Mouse (Mus musculus) liver, embryonic 13.5 days (tissue): ENCODE data around the gene Pum2. TPM values are rescaled to one million over a fixed set of nuclear protein-coding genes. Genes with fewer than 3 reads are reported as not detected.

Experiments used
- ATAC-seq: fragments of 200-750 bp; cut with Nextera tagmentation; 2 replicates; pipeline ENCODE4 v1.8.0; 2017; ENCODE audit warnings: low read depth, mild to moderate bottlenecking, moderate number of reproducible peaks, moderate library complexity
- DNase-seq: peaks from one replicate; pipeline ENCODE4 v3.0.0; 2022
- H3K27ac ChIP-seq: fragments of 300-500 bp; sonication (generic); 2 replicates; pipeline ENCODE4 v1.5.1; 2015; ENCODE audit warnings: moderate library complexity, mild to moderate bottlenecking, inconsistent platforms
- H3K27me3 ChIP-seq: fragments of 300-500 bp; sonication (generic); 2 replicates; pipeline ENCODE4 v1.6.1; 2015; ENCODE audit warnings: mild to moderate bottlenecking, inconsistent platforms
- H3K36me3 ChIP-seq: fragments of 300-500 bp; sonication (generic); 2 replicates; pipeline ENCODE4 v1.6.1; 2015; ENCODE audit warnings: mild to moderate bottlenecking, inconsistent platforms
- H3K4me1 ChIP-seq: fragments of 300-500 bp; sonication (generic); replicated peaks from 2 replicates; pipeline ENCODE4 v1.6.1; 2015; ENCODE audit warnings: inconsistent platforms
- H3K4me2 ChIP-seq: fragments of 300-500 bp; sonication (generic); 2 replicates; pipeline ENCODE4 v1.6.1; 2015; ENCODE audit warnings: inconsistent platforms, mild to moderate bottlenecking, moderate library complexity
- H3K4me3 ChIP-seq: fragments of 300-500 bp; sonication (generic); replicated peaks from 2 replicates; pipeline ENCODE4 v1.5.1; 2015; ENCODE audit warnings: mild to moderate bottlenecking, inconsistent platforms
- H3K9ac ChIP-seq: fragments of 300-500 bp; sonication (generic); 2 replicates; pipeline ENCODE4 v1.6.1; 2015; ENCODE audit warnings: mild to moderate bottlenecking, inconsistent platforms
- H3K9me3 ChIP-seq: fragments of 300-500 bp; sonication (generic); replicated peaks from 2 replicates; pipeline ENCODE4 v1.6.1; 2016; ENCODE audit warnings: inconsistent platforms
- WGBS: fragments of 180-500 bp; shearing (Covaris S2); methylation state at CpG from one replicate; pipeline ENCODE4 v1.1.7; 2015; ENCODE audit not compliant: insufficient replicate concordance; 5-methylcytosine and 5-hydroxymethylcytosine counted together
- polyA plus RNA-seq: library from polyadenylated mRNA; unstranded; fragments of >200 nt; fragmentation: Nextera tagmentation; extraction: Ambion mirVana; gene quantifications from 2 replicates; pipeline ENCODE4 v1.2.1, GENCODE M21; 2015

Gene Pum2
- polyA plus RNA-seq, 1 experiment from 2014 or later = 18.0 TPM

- no peak for DNase-seq
- peaks cover 73% of the 10 kb centered on the region for H3K4me1 ChIP-seq
- H3K9ac ChIP-seq = no peak overlapping the region
- no peak overlapping the region for H3K4me2 ChIP-seq
- no peaks in the 10 kb centered on the region for H3K36me3 ChIP-seq
- no peaks in the 10 kb centered on the region for H3K27me3 ChIP-seq
- H3K4me3 ChIP-seq = no peak overlapping the region
- H3K9me3 ChIP-seq = no peaks in the 10 kb centered on the region
- peak overlapping the region; percentile 9; the same call in 1 of the 2 replicates for H3K27ac ChIP-seq
- 54% methylated on average over 4 of the region's 4 CpGs for WGBS
- ATAC-seq = peak; percentile 8; the same call in 1 of the 2 replicates
These were observed 105.9 kb downstream of the Pum2 start for GRCm38 (mm10) chr12:8779851-8780250.

GRCm38 (mm10) chr12:8781121-8781520 lies 107.2 kb downstream of the Pum2 start:
- no peaks in the 10 kb centered on the region for H3K27me3 ChIP-seq
- ATAC-seq = no peak
- no peaks in the 10 kb centered on the region for H3K36me3 ChIP-seq
- H3K9ac ChIP-seq = no peak overlapping the region
- no peak overlapping the region for H3K4me3 ChIP-seq
- no peak overlapping the region for H3K27ac ChIP-seq
- WGBS = 63% methylated on average over 7 of the region's 7 CpGs
- no peaks in the 10 kb centered on the region for H3K9me3 ChIP-seq
- H3K4me1 ChIP-seq = peaks cover 70% of the 10 kb centered on the region
- H3K4me2 ChIP-seq = no peak overlapping the region
- DNase-seq = no peak

- WGBS = 69% methylated on average over 9 of the region's 9 CpGs
- peaks cover 70% of the 10 kb centered on the region for H3K4me1 ChIP-seq
- no peaks in the 10 kb centered on the region for H3K36me3 ChIP-seq
- H3K27ac ChIP-seq = no peak overlapping the region
- DNase-seq = no peak
- H3K4me2 ChIP-seq = no peak overlapping the region
- H3K4me3 ChIP-seq = no peak overlapping the region
- no peak for ATAC-seq
- no peak overlapping the region for H3K9ac ChIP-seq
- no peaks in the 10 kb centered on the region for H3K9me3 ChIP-seq
- no peaks in the 10 kb centered on the region for H3K27me3 ChIP-seq
These were observed 107.9 kb downstream of the Pum2 start for GRCm38 (mm10) chr12:8781681-8782378.

GRCm38 (mm10) chr12:8782565-8782964 lies 108.6 kb downstream of the Pum2 start:
- no peak for ATAC-seq
- Histone ChIP-seq H3K27me3 (no peaks in the 10 kb centered on the region), H3K9me3 (no peaks in the 10 kb centered on the region), H3K27ac (no peak overlapping the region), H3K9ac (no peak overlapping the region), H3K4me3 (no peak overlapping the region), H3K36me3 (no peaks in the 10 kb centered on the region), H3K4me1 (peaks cover 66% of the 10 kb centered on the region), H3K4me2 (no peak overlapping the region)
- no peak for DNase-seq
- WGBS = 46% methylated on average over 3 of the region's 3 CpGs

GRCm38 (mm10) chr12:8784189-8784588 lies 110.3 kb downstream of the Pum2 start:
- peaks cover 60% of the 10 kb centered on the region for H3K4me1 ChIP-seq
- no peak overlapping the region for H3K4me2 ChIP-seq
- H3K9ac ChIP-seq = no peak overlapping the region
- no peaks in the 10 kb centered on the region for H3K9me3 ChIP-seq
- H3K27ac ChIP-seq = no peak overlapping the region
- H3K27me3 ChIP-seq = no peaks in the 10 kb centered on the region
- WGBS = 64% methylated on average over 9 of the region's 9 CpGs
- no peak overlapping the region for H3K4me3 ChIP-seq
- DNase-seq = no peak
- no peaks in the 10 kb centered on the region for H3K36me3 ChIP-seq
- no peak for ATAC-seq

DNA sequence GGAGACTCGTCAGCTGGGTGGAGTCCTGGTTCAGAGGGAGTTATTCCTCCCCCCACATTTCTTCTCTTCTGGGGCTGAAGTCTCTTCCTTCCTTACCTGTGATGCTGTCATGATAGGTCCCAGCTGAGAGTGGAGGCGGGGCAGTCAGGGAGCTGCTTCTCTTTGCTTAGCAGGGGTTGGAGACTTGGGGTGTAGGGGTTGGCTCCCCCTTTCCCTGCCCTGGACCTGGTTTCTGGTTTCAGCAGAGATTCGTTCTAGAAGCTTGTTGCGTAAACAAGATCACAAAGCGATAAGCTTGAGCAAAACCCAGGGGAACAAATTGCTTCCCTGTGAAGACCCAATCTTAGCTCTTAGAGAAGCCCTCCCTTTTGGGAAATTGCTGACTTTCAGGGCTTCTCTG lies 112.5 kb downstream of the Pum2 start:
- H3K36me3 ChIP-seq = peaks cover 15% of the 10 kb centered on the region
- H3K9ac ChIP-seq = no peak overlapping the region
- ATAC-seq = no peak
- WGBS = 60% methylated on average over 5 of the region's 5 CpGs
- DNase-seq = no peak
- H3K4me3 ChIP-seq = no peak overlapping the region
- no peaks in the 10 kb centered on the region for H3K9me3 ChIP-seq
- H3K27ac ChIP-seq = no peak overlapping the region
- peaks cover 39% of the 10 kb centered on the region for H3K4me1 ChIP-seq
- no peaks in the 10 kb centered on the region for H3K27me3 ChIP-seq
- no peak overlapping the region for H3K4me2 ChIP-seq

- peaks cover 19% of the 10 kb centered on the region for H3K36me3 ChIP-seq
- H3K27ac ChIP-seq = no peak overlapping the region
- H3K9ac ChIP-seq = no peak overlapping the region
- no peaks in the 10 kb centered on the region for H3K9me3 ChIP-seq
- DNase-seq (no peak), ATAC-seq (no peak)
- no peak overlapping the region for H3K4me2 ChIP-seq
- no peaks in the 10 kb centered on the region for H3K27me3 ChIP-seq
- 70% methylated on average over 12 of the region's 12 CpGs for WGBS
- H3K4me3 ChIP-seq = no peak overlapping the region
- H3K4me1 ChIP-seq = peaks cover 33% of the 10 kb centered on the region
These were observed 113.2 kb downstream of the Pum2 start for GRCm38 (mm10) chr12:8786984-8787730.

- peaks cover 22% of the 10 kb centered on the region for H3K36me3 ChIP-seq
- H3K9me3 ChIP-seq = no peaks in the 10 kb centered on the region
- 67% methylated on average over 3 of the region's 3 CpGs for WGBS
- no peak overlapping the region for H3K4me2 ChIP-seq
- DNase-seq = no peak
- no peak for ATAC-seq
- no peak overlapping the region for H3K4me3 ChIP-seq
- H3K9ac ChIP-seq = no peak overlapping the region
- no peaks in the 10 kb centered on the region for H3K27me3 ChIP-seq
- H3K27ac ChIP-seq = no peak overlapping the region
- H3K4me1 ChIP-seq = peaks cover 30% of the 10 kb centered on the region
These were observed 114.5 kb downstream of the Pum2 start for GRCm38 (mm10) chr12:8788469-8788868.

DNA sequence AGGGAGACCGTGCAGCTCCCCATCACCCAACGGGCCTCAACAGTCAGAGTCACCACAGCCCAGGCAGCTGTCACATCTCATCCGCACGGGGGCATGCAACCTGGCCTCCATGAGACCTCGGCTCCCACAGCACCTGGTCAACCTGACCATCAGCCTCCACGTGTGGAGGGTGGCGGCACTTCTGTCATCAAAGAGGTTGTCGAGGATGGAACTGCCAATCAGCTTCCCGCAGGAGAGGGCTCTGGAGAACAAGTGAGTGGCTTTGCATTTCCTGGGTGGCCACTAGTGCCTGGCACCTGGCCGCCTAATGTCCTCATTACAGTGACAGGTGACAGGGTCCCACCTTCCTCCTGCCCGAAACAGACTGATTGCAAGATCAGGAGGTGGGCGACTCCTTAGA lies 116.7 kb downstream of the Pum2 start:
- Histone ChIP-seq H3K4me3 (no peak overlapping the region), H3K9ac (no peak overlapping the region), H3K4me1 (peaks cover 16% of the 10 kb centered on the region), H3K4me2 (no peak overlapping the region), H3K36me3 (peaks cover 22% of the 10 kb centered on the region), H3K9me3 (no peaks in the 10 kb centered on the region), H3K27me3 (no peaks in the 10 kb centered on the region), H3K27ac (no peak overlapping the region)
- no peak for DNase-seq
- ATAC-seq = no peak
- 80% methylated on average over 12 of the region's 12 CpGs for WGBS

- peaks cover 22% of the 10 kb centered on the region for H3K36me3 ChIP-seq
- DNase-seq (no peak), ATAC-seq (peak; percentile 70)
- no peaks in the 10 kb centered on the region for H3K9me3 ChIP-seq
- 60% methylated on average over 2 of the region's 2 CpGs for WGBS
- no peak overlapping the region for H3K4me2 ChIP-seq
- no peak overlapping the region; the same call in 1 of the 2 replicates for H3K27ac ChIP-seq
- H3K4me1 ChIP-seq = peaks cover 7% of the 10 kb centered on the region
- no peak overlapping the region for H3K9ac ChIP-seq
- H3K4me3 ChIP-seq = no peak overlapping the region
- H3K27me3 ChIP-seq = no peaks in the 10 kb centered on the region
These were observed 119.6 kb downstream of the Pum2 start for GRCm38 (mm10) chr12:8793410-8794051.

GRCm38 (mm10) chr12:8797936-8798335 lies 124.0 kb downstream of the Pum2 start:
- Histone ChIP-seq H3K36me3 (no peaks in the 10 kb centered on the region), H3K4me3 (no peak overlapping the region), H3K9me3 (no peaks in the 10 kb centered on the region), H3K4me1 (peaks cover 7% of the 10 kb centered on the region), H3K4me2 (no peak overlapping the region), H3K9ac (no peak overlapping the region), H3K27me3 (no peaks in the 10 kb centered on the region), H3K27ac (no peak overlapping the region)
- WGBS = 73% methylated on average over 7 of the region's 7 CpGs
- ATAC-seq (no peak), DNase-seq (no peak)
